Mouse (Mus musculus): ENCODE results near the gene Zfp626.
"Not testable (repeated sequence)": the region's sequence is repeated elsewhere in the genome, so short reads cannot be mapped to it uniquely, and the experiment has no call there.

The Zfp626 gene

DNA sequence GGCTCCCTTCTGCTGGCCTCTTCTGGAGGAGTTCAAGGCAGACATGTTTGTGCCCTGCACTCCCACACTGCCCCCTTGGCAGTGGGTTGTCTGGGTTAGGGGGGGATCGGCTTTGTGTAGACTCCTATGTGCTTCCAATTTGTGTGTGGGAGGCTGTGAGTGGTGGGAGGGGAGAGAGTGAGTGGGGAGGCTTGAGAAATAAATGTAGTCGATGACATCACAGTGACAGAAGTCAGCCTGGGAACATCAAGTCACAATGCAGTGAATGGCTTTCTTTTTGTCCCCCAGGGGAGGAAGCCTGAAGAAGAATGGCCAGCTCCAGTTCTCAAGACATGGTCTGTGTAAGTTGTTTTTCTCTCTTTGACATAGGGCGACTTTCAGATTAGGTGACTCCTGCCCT lies at the start of gene Zfp626:
Zfp626 (plus strand) TSS at position 301 of the 400 bp plus-strand sequence.
- DNase-seq: not testable (repeated sequence)

- DNase-seq: no peak
Measured at GRCm38 (mm10) chr7:27765176-27765886, 41.7 kb upstream of the Zfp626 start.

GRCm38 (mm10) chr7:27789306-27789705 lies 17.7 kb upstream of the Zfp626 start:
- no peak for DNase-seq

GRCm38 (mm10) chr7:27793865-27794264 lies 13.1 kb upstream of the Zfp626 start:
- DNase-seq: not testable (repeated sequence)

- DNase-seq: no peak
Measured at GRCm38 (mm10) chr7:27794566-27794965, 12.4 kb upstream of the Zfp626 start.

- no peak for DNase-seq
Measured at GRCm38 (mm10) chr7:27797906-27798811, 8.8 kb upstream of the Zfp626 start.

GRCm38 (mm10) chr7:27801137-27801536 lies 5.9 kb upstream of the Zfp626 start:
- no peak for DNase-seq

- DNase-seq: no peak
Measured at GRCm38 (mm10) chr7:27802986-27803385, 4.0 kb upstream of the Zfp626 start.

DNA sequence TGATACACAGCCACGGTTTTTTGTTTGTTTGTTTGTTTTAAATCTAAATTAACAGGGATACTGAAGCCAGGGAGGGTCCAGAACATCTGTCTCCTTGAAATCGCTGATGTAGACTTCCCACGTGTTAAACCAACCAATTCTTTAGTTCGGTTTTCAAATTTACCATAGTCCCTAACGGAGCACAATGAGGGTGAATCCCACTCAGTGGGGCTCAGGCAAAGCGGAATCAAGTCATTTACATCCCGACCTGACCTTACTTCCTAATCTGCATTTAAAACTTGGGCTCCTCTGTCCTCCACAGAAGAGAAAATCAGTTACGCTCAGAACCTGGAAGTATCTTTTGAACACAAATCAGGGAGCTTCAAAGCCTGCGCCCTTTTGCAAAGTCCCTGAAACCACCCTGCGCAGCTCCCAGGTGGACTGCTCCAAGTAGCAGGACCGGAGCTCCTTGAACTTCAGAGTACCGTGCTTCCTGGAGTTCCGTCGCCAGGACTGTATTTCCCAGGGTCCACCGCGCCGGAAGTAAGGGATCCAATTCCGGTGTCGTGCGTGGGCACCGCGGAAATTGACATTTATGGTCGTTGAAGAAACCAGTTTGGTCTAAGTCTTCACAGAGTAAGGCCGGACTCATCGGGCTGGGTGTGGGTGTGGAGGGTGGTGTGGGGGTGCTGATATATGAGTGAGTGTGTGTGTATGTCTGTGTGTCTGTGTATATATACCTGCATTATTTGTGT lies 2.5 kb upstream of the Zfp626 start:
- peak; percentile 85 for DNase-seq

GRCm38 (mm10) chr7:27807305-27807704 lies 309 bp downstream of the Zfp626 start:
- DNase-seq: not testable (repeated sequence)

GRCm38 (mm10) chr7:27818526-27819110 lies 11.6 kb downstream of the Zfp626 start:
- DNase-seq: no peak

GRCm38 (mm10) chr7:27822611-27823010 lies 15.6 kb downstream of the Zfp626 start:
- no peak for DNase-seq

- no peak for DNase-seq
Measured at GRCm38 (mm10) chr7:27834131-27834530, 27.1 kb downstream of the Zfp626 start.

DNA sequence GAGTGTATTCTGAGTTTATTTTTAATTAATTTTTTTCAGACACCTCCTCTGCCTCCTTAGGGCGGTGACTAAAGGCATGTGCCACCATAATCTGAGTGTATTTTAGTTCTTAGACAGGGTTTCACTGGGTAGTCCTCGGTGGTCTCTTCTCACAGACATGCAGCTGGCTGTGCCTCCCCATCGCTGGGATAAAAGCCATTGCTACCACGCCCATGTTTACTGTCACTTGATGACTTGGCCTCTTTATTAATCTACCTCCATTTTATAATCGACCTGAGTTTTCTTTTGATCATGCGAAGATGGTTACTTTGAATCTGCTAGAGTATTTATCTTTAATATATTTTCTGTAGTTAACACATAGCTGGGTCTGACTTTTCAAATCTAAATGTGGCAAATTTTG lies 30.9 kb downstream of the Zfp626 start:
- DNase-seq: no peak

DNA sequence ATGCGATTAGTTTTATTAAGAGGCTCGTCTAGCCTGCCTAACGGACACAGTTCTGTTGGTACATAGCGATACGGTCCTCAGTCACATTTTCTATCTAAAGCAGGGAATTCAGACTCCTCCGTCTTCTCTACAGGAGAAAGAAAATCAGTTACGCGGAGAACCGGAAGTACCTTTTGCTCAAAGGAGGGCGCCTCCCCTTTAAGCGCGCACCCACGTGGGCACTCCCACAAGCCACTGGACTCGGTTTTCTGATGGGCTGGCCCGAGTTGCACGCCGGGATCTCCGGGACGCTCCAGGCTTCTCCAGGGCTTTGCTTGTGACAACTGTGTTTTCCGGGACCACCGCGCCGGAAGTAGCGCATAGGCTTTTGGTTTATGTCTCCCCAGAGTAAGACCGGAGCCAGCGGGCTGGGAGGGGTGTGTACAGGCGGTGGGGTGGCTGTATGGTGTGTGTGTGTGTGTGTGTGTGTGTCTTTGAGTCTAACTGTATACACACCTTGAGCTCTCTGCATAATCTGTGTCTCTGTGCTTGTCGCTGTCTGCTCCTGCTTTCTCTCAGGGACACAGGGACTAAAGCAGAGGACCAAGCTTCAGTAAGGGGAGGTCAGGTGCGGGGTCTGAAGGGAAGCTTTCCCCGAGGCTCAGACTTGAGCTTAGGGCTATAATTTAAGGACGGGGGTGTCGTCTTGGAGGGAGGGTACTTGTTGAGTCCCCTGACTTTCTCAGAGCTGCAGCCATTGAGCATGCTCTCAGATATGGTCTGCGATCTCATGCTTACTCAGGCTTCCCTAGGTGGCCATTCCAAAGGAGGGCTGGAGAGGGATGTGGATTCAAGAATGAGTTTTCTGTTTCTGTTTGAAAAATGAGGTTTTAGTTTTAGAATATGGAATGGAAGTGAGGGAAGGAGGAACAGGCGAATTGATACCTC lies 31.6 kb downstream of the Zfp626 start, which contains the start of gene Zfp59:
Zfp59 (plus strand) TSS at position 285 of the 927 bp plus-strand sequence.
- peak; percentile 88 for DNase-seq

- no peak for DNase-seq
Measured at GRCm38 (mm10) chr7:27839596-27839995, 32.6 kb downstream of the Zfp626 start.

- DNase-seq: no peak
Measured at GRCm38 (mm10) chr7:27840104-27840503, 33.1 kb downstream of the Zfp626 start.

GRCm38 (mm10) chr7:27857227-27857626 lies 50.2 kb downstream of the Zfp626 start, which contains the start of gene Zfp607a:
TSS of gene Zfp607a (plus strand) at chr7:27857527.
- DNase-seq: no peak

DNA sequence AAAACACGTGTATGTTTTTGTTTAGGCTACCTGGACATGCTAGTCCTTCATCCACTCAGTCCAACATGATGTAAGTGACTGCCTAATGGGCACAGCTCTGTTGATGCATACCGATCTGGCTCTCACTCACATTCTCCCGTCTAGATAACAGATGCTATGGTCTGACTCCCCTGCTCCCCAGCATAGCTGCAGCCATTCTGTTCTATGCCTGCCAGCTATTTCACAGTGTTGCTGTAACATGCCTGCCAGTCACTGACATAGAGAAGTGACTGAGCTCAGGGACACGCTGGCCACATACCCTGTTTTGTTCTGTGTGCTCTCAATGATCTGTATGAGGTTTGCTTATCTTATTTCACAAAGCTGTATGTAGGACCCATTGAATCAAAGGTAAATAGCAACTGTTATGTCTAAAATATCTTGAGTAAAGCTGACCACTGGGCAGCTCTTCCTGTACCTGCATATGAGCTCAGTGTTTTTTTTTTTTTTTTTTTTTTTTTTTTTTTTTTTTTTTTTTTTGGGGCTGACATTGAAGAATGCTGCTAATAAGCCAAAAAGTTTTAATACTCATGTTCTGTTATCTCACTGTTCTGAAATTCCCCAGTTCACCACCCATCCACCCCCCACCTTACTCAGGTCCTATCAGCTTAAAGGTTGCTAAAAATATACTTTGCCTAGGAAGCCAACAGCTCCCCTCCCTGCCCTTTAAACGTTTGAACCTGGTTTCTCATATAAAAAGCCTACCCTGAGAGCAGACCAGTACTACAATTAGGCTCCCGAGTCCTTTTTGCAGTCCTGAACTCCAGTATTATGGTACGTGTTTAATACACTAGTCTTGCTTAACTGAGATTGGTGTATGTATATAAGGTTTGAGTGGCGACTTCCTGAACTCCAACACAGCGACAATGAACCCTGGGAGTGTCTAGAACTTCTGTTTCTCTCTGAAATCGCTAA lies 52.6 kb downstream of the Zfp626 start:
- no peak for DNase-seq

All from right cerebral cortex, postnatal 25 days (tissue).